Mouse (Mus musculus): Measurements from ENCODE around the gene Cox11.

GRCm38 (mm10) chr11:90681171-90681570 is 43.2 kb downstream of the Cox11 start:
- no peak for TF ChIP-seq CTCF (IDR thresholded peaks at IDR 0.05; ENCODE audit: control insufficient read depth, insufficient read depth, low read length)
- no peak for TF ChIP-seq POLR2A (IDR thresholded peaks at IDR 0.05; ENCODE audit: borderline replicate concordance, control insufficient read depth, low read depth, low read length)

Data from bone marrow, adult 2 months (tissue).